Mouse (Mus musculus) urinary bladder, postnatal 10 days (tissue): ENCODE results near the gene Olfr1396.

ENCODE experiments used
- DNase-seq: peaks from one replicate; pipeline ENCODE4 v3.0.0; 2022; ENCODE audit warnings: low spot score

Gene Olfr1396

GRCm38 (mm10) chr11:49114774-49115173 lies at the start of gene Olfr1396:
Gene Olfr1396, minus strand, starts transcription at chr11:49114874.
- DNase-seq = no peak

GRCm38 (mm10) chr11:49156821-49157814 lies 42.4 kb upstream of the Olfr1396 start:
- no peak for DNase-seq

- no peak for DNase-seq
Observed at GRCm38 (mm10) chr11:49154077-49154476, 39.4 kb upstream of the Olfr1396 start, which contains the start of gene Olfr1394. Gene Olfr1394, plus strand, starts transcription at chr11:49154377.

GRCm38 (mm10) chr11:49141974-49142373 lies 27.3 kb upstream of the Olfr1396 start, which contains the start of gene Olfr1395:
Gene Olfr1395, plus strand, starts transcription at chr11:49142274.
- DNase-seq = no peak

- DNase-seq = no peak
Observed at GRCm38 (mm10) chr11:49124169-49124568, 9.5 kb upstream of the Olfr1396 start.

- DNase-seq = no peak
Observed at GRCm38 (mm10) chr11:49119635-49120034, 5.0 kb upstream of the Olfr1396 start.

- no peak for DNase-seq
Observed at GRCm38 (mm10) chr11:49114158-49114557, 516 bp downstream of the Olfr1396 start.

- DNase-seq = no peak
Observed at GRCm38 (mm10) chr11:49112624-49113219, 2.0 kb downstream of the Olfr1396 start.

GRCm38 (mm10) chr11:49111000-49111399 lies 3.7 kb downstream of the Olfr1396 start:
- DNase-seq = no peak

GRCm38 (mm10) chr11:49108833-49109232 lies 5.8 kb downstream of the Olfr1396 start:
- no peak for DNase-seq

GRCm38 (mm10) chr11:49107650-49108537 lies 6.8 kb downstream of the Olfr1396 start:
- DNase-seq = no peak

- no peak for DNase-seq
Observed at GRCm38 (mm10) chr11:49105752-49106151, 8.9 kb downstream of the Olfr1396 start.

GRCm38 (mm10) chr11:49103047-49103693 lies 11.5 kb downstream of the Olfr1396 start:
- peak; percentile 67 for DNase-seq

- DNase-seq = no peak
Observed at GRCm38 (mm10) chr11:49101500-49101899, 13.2 kb downstream of the Olfr1396 start.

GRCm38 (mm10) chr11:49100409-49100808 lies 14.3 kb downstream of the Olfr1396 start:
- no peak for DNase-seq

GRCm38 (mm10) chr11:49095367-49095766 lies 19.3 kb downstream of the Olfr1396 start:
- DNase-seq = no peak

GRCm38 (mm10) chr11:49093861-49094660 lies 20.6 kb downstream of the Olfr1396 start:
- no peak for DNase-seq

- DNase-seq = no peak
Observed at GRCm38 (mm10) chr11:49092786-49093185, 21.9 kb downstream of the Olfr1396 start.

GRCm38 (mm10) chr11:49092053-49092586 lies 22.6 kb downstream of the Olfr1396 start:
- DNase-seq = no peak

- no peak for DNase-seq
Observed at GRCm38 (mm10) chr11:49091171-49091570, 23.5 kb downstream of the Olfr1396 start.
